Mouse (Mus musculus): Measurements from ENCODE around the gene Kctd7. TPM values are rescaled to one million over a fixed set of nuclear protein-coding genes. Genes with fewer than 3 reads are reported as not detected.

The Kctd7 gene
- total RNA-seq, 1 experiment from 2014 or later = 9.3 TPM

- ATAC-seq (replicated peaks; ENCODE audit: low read depth, poor library complexity, severe bottlenecking) = no peak
These were observed 40.7 kb downstream of the Kctd7 start for GRCm38 (mm10) chr5:130185312-130185711.

GRCm38 (mm10) chr5:130187383-130187782, 42.7 kb downstream of the Kctd7 start:
- ATAC-seq (replicated peaks; ENCODE audit: low read depth, poor library complexity, severe bottlenecking) = no peak; the same call in 1 of the 2 replicates

- ATAC-seq (replicated peaks; ENCODE audit: low read depth, poor library complexity, severe bottlenecking) = no peak
These were observed 46.2 kb downstream of the Kctd7 start for GRCm38 (mm10) chr5:130190909-130191308.

GRCm38 (mm10) chr5:130191865-130192264, 47.2 kb downstream of the Kctd7 start:
- no peak for ATAC-seq (replicated peaks; ENCODE audit: low read depth, poor library complexity, severe bottlenecking)

- no peak for ATAC-seq (replicated peaks; ENCODE audit: low read depth, poor library complexity, severe bottlenecking)
These were observed 47.8 kb downstream of the Kctd7 start for GRCm38 (mm10) chr5:130192356-130192944.

GRCm38 (mm10) chr5:130193760-130194159, 49.1 kb downstream of the Kctd7 start:
- no peak for ATAC-seq (replicated peaks; ENCODE audit: low read depth, poor library complexity, severe bottlenecking)

GRCm38 (mm10) chr5:130196307-130196706, 51.6 kb downstream of the Kctd7 start:
- ATAC-seq (replicated peaks; ENCODE audit: low read depth, poor library complexity, severe bottlenecking) = peak; percentile 22; the same call in 1 of the 2 replicates

- ATAC-seq (replicated peaks; ENCODE audit: low read depth, poor library complexity, severe bottlenecking) = no peak
These were observed 52.8 kb downstream of the Kctd7 start for GRCm38 (mm10) chr5:130197454-130197853.

GRCm38 (mm10) chr5:130197981-130198380, 53.3 kb downstream of the Kctd7 start:
- no peak for ATAC-seq (replicated peaks; ENCODE audit: low read depth, poor library complexity, severe bottlenecking)

GRCm38 (mm10) chr5:130200233-130201029, 55.8 kb downstream of the Kctd7 start:
- ATAC-seq (replicated peaks; ENCODE audit: low read depth, poor library complexity, severe bottlenecking) = no peak

GRCm38 (mm10) chr5:130203948-130204347, 59.3 kb downstream of the Kctd7 start:
- 0 out of 2 replicates have a peak, but pooled peaks have one; percentile 39 for ATAC-seq (replicated peaks; ENCODE audit: low read depth, poor library complexity, severe bottlenecking)

- ATAC-seq (replicated peaks; ENCODE audit: low read depth, poor library complexity, severe bottlenecking) = no peak
These were observed 59.9 kb downstream of the Kctd7 start for GRCm38 (mm10) chr5:130204560-130204959.

Other genes with a start within 250 kb of the Kctd7 start
- gene Zbed5, start 249.1 kb upstream of the Kctd7 start, total RNA-seq (2017) = 3.7 and 8.4 TPM in 2 replicates
- 0.09 and 1.1 TPM in 2 replicates for gene Phkg1, start 246.3 kb upstream of the Kctd7 start, total RNA-seq (2017)
- gene Nupr1l, start 236.3 kb upstream of the Kctd7 start, total RNA-seq (2017) = 0.68 and 1.6 TPM in 2 replicates
- 39.8 and 42.5 TPM in 2 replicates for gene Vkorc1l1, start 202.9 kb upstream of the Kctd7 start, total RNA-seq (2017)
- 50.5 and 61.8 TPM in 2 replicates for gene Gusb, start 141.8 kb upstream of the Kctd7 start, total RNA-seq (2017)
- 16.8 and 25.2 TPM in 2 replicates for gene Asl, start 115.6 kb upstream of the Kctd7 start, total RNA-seq (2017)
- gene Crcp, start 115.6 kb upstream of the Kctd7 start, total RNA-seq (2017) = 40.0 and 42.2 TPM in 2 replicates
- gene Tpst1, start 71.5 kb upstream of the Kctd7 start, total RNA-seq (2017) = 2.7 and 7.8 TPM in 2 replicates
- gene Rabgef1, start 26.9 kb downstream of the Kctd7 start, total RNA-seq (2017) = 32.4 and 34.3 TPM in 2 replicates
- 42.8 and 55.1 TPM in 2 replicates for gene Tmem248, start 72.2 kb downstream of the Kctd7 start, total RNA-seq (2017)
- gene Sbds, start 110.7 kb downstream of the Kctd7 start, total RNA-seq (2017) = 107 and 134 TPM in 2 replicates
- gene Tyw1, start 110.8 kb downstream of the Kctd7 start, total RNA-seq (2017) = 35.8 and 43.0 TPM in 2 replicates
- not detected in 2 replicates for gene Caln1, start 224.6 kb downstream of the Kctd7 start, total RNA-seq (2017)
- not detected in 2 replicates for gene A330070K13Rik, start 239.8 kb downstream of the Kctd7 start, total RNA-seq (2017)

Measured in common myeloid progenitor, adult 5-6 weeks (primary cell).